Mouse (Mus musculus) hindbrain, embryonic 13.5 days (tissue): ENCODE results near the gene Gm21797. TPM values are rescaled to one million over a fixed set of nuclear protein-coding genes. Genes with fewer than 3 reads are reported as not detected.
"Not testable (repeated sequence)": the region's sequence is repeated elsewhere in the genome, so short reads cannot be mapped to it uniquely, and the experiment has no call there.

ENCODE experiments used
- ATAC-seq: fragments of 200-750 bp; cut with Nextera tagmentation; 2 replicates; pipeline ENCODE4 v1.8.0; 2017; ENCODE audit warnings: moderate TSS enrichment; ENCODE audit not compliant: low FRiP score
- H3K27ac ChIP-seq: fragments of 300-500 bp; sonication (generic); 2 replicates; pipeline ENCODE4 v1.5.1; 2015; ENCODE audit warnings: inconsistent platforms, mild to moderate bottlenecking, moderate library complexity
- H3K27me3 ChIP-seq: fragments of 300-500 bp; sonication (generic); 2 replicates; pipeline ENCODE4 v1.6.1; 2015; ENCODE audit warnings: mild to moderate bottlenecking, inconsistent platforms
- H3K36me3 ChIP-seq: fragments of 300-500 bp; sonication (generic); 2 replicates; pipeline ENCODE4 v1.6.1; 2015; ENCODE audit warnings: mild to moderate bottlenecking, inconsistent platforms
- H3K4me1 ChIP-seq: fragments of 300-500 bp; sonication (generic); replicated peaks from 2 replicates; pipeline ENCODE4 v1.6.1; 2015; ENCODE audit warnings: inconsistent platforms
- H3K4me2 ChIP-seq: fragments of 300-500 bp; sonication (generic); 2 replicates; pipeline ENCODE4 v1.6.1; 2015; ENCODE audit warnings: inconsistent platforms, mild to moderate bottlenecking, moderate library complexity
- H3K4me3 ChIP-seq: fragments of 300-500 bp; sonication (generic); 2 replicates; pipeline ENCODE4 v1.5.1; 2015; ENCODE audit warnings: mild to moderate bottlenecking, inconsistent platforms
- H3K9ac ChIP-seq: fragments of 300-500 bp; sonication (generic); 2 replicates; pipeline ENCODE4 v1.6.1; 2015; ENCODE audit warnings: mild to moderate bottlenecking, inconsistent platforms
- H3K9me3 ChIP-seq: fragments of 300-500 bp; sonication (generic); 2 replicates; pipeline ENCODE4 v1.6.1; 2016; ENCODE audit warnings: inconsistent platforms
- WGBS: fragments of 180-500 bp; shearing (Covaris S2); methylation state at CpG from one replicate; pipeline ENCODE4 v1.1.7; 2015; 5-methylcytosine and 5-hydroxymethylcytosine counted together
- polyA plus RNA-seq: library from polyadenylated mRNA; unstranded; fragments of >200 nt; fragmentation: Nextera tagmentation; extraction: Ambion mirVana; gene quantifications from 2 replicates; pipeline ENCODE4 v1.2.1, GENCODE M21; 2015

Gm21797 gene
- not detected in 2 replicates for polyA plus RNA-seq

- not testable (repeated sequence) for H3K9ac ChIP-seq, H3K4me3 ChIP-seq, H3K27me3 ChIP-seq, H3K36me3 ChIP-seq, H3K4me1 ChIP-seq, ATAC-seq, H3K27ac ChIP-seq, H3K9me3 ChIP-seq, H3K4me2 ChIP-seq
- WGBS: no CpG with 5 or more reads among the region's 3 CpGs
Observed at GRCm38 (mm10) chrY:40775665-40776064, at the start of gene Gm21797. Gene Gm21797 (minus strand): TSS chrY:40775765.

- H3K9me3 ChIP-seq, H3K27me3 ChIP-seq: not testable (repeated sequence)
Observed at GRCm38 (mm10) chrY:40804614-40805013, 29.0 kb upstream of the Gm21797 start, which contains the start of gene Gm20795. Gene Gm20795 (plus strand): TSS chrY:40804914.

More at GRCm38 (mm10) chrY:40804614-40805013, 29.0 kb upstream of the Gm21797 start, which contains the start of gene Gm20795:
- H3K4me2 ChIP-seq, H3K9ac ChIP-seq, H3K36me3 ChIP-seq, H3K4me1 ChIP-seq, ATAC-seq, H3K4me3 ChIP-seq, H3K27ac ChIP-seq: not testable (repeated sequence)

Other genes starting within 250 kb of the Gm21797 start
- not detected in 2 replicates for gene Gm21852, start 123.8 kb downstream of the Gm21797 start, polyA plus RNA-seq
- not detected in 2 replicates for gene Gm20795, start 29.1 kb upstream of the Gm21797 start, polyA plus RNA-seq